Mouse (Mus musculus) lung, postnatal 0 days (tissue): Measurements from ENCODE around the gene Lmod1. TPM values are rescaled to one million over a fixed set of nuclear protein-coding genes. Genes with fewer than 3 reads are reported as not detected.

ENCODE experiments used
- ATAC-seq: fragments of 200-750 bp; cut with Nextera tagmentation; 2 replicates; pipeline ENCODE4 v1.8.0; 2017; ENCODE audit warnings: moderate library complexity
- DNase-seq: peaks from one replicate; pipeline ENCODE4 v3.0.0-alpha.2; 2016; ENCODE audit warnings: low spot score
- H3K27ac ChIP-seq: fragments of 300-500 bp; sonication (generic); 2 replicates; pipeline ENCODE4 v1.5.1; 2014; ENCODE audit warnings: antibody characterized with exemption, mild to moderate bottlenecking, low read length, mixed read lengths
- H3K27me3 ChIP-seq: fragments of 300-500 bp; sonication (generic); replicated peaks from 2 replicates; pipeline ENCODE4 v1.6.1; 2014; ENCODE audit warnings: low read length, mixed read lengths; ENCODE audit not compliant: insufficient read depth
- H3K36me3 ChIP-seq: fragments of 300-500 bp; sonication (generic); 2 replicates; pipeline ENCODE4 v1.6.1; 2014; ENCODE audit warnings: low read length, mixed read lengths; ENCODE audit not compliant: insufficient read depth
- H3K4me1 ChIP-seq: fragments of 300-500 bp; sonication (generic); 2 replicates; pipeline ENCODE4 v1.6.1; 2014; ENCODE audit warnings: antibody characterized with exemption, low read depth, low read length, mixed read lengths; ENCODE audit not compliant: insufficient read depth
- H3K4me2 ChIP-seq: fragments of 300-500 bp; sonication (generic); replicated peaks from 2 replicates; pipeline ENCODE4 v1.6.1; 2014; ENCODE audit warnings: low read depth, mild to moderate bottlenecking, low read length, moderate library complexity, mixed read lengths
- H3K4me3 ChIP-seq: fragments of 300-500 bp; sonication (generic); 2 replicates; pipeline ENCODE4 v1.5.1; 2014; ENCODE audit warnings: low read depth, low read length
- H3K9ac ChIP-seq: fragments of 300-500 bp; sonication (generic); replicated peaks from 2 replicates; pipeline ENCODE4 v1.6.1; 2014; ENCODE audit warnings: low read depth, mild to moderate bottlenecking
- H3K9me3 ChIP-seq: fragments of 300-500 bp; sonication (generic); 2 replicates; pipeline ENCODE4 v1.6.1; 2016; ENCODE audit warnings: low read length, mixed read lengths
- CTCF ChIP-seq: IDR thresholded peaks from 2 replicates; pipeline ENCODE4 v1.5.1; 2016; ENCODE audit warnings: antibody characterized with exemption, mild to moderate bottlenecking
- EP300 ChIP-seq: IDR thresholded peaks from 2 replicates; pipeline ENCODE4 v1.6.1; 2016; ENCODE audit warnings: antibody characterized with exemption, mild to moderate bottlenecking, control low read depth
- WGBS: fragments of 180-500 bp; shearing (Covaris S2); extraction: QIAGEN DNeasy Blood & Tissue Kit; methylation state at CpG from one replicate; pipeline ENCODE4 v1.1.7; 2014; 5-methylcytosine and 5-hydroxymethylcytosine counted together
- polyA plus RNA-seq: library from polyadenylated mRNA; unstranded; fragments of >200 nt; fragmentation: Nextera tagmentation; extraction: Ambion mirVana; gene quantifications from 2 replicates; pipeline ENCODE4 v1.2.1, GENCODE M21; 2015

Gene Lmod1
- polyA plus RNA-seq, 1 experiment from 2014 or later, result 2.6 TPM

DNA sequence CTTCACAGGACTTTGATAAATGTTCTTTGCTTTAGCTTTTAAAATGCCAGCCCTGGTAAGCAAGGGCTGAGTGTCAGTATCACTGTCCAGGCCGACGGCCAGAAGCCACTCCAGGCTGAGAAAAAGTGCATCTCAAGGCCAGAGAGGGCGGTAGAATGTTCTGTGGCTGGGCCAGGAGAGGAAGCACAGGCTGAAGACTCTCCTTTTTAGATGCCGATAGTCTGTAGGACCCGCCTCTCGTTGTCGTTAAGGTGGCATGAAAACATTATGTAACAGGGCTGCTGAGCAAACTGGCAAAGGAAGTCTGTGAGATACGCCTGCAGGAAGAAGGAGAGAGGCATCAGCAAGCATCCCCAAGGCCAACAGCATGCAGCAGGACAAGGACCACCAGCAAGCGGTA is 60.6 kb downstream of the Lmod1 start:
- Histone ChIP-seq H3K9ac (no peak overlapping the region), H3K36me3 (peaks cover 42% of the 10 kb centered on the region; the same call in 1 of the 2 replicates), H3K4me2 (no peak overlapping the region), H3K9me3 (no peaks in the 10 kb centered on the region), H3K27ac (no peak overlapping the region), H3K4me3 (no peak overlapping the region), H3K27me3 (no peaks in the 10 kb centered on the region), H3K4me1 (no peaks in the 10 kb centered on the region)
- no peak for ATAC-seq
- no peak for DNase-seq
- WGBS, result 86% methylated on average over 9 of the region's 9 CpGs
- no peak for TF ChIP-seq CTCF
- no peak for TF ChIP-seq EP300

DNA sequence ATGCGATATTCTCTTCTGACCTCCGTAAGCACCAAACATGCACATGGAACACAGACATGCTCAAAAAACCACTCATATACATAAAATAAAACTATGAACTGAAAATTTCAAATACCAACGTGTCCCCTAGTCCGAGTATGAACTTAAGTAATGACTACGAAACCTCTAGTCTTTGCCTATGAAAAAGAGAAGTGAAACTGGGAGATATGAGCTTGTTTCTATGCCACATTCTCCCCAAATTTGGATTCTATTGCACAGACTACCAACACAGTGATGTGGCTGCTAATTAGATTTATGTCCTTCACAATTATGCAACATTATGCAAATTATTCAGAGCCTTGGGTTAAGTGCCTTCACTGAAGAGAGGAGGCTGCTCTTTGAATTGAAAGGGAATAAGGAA is 74.9 kb downstream of the Lmod1 start:
- DNase-seq, result no peak
- Histone ChIP-seq H3K9me3 (no peaks in the 10 kb centered on the region), H3K4me2 (no peak overlapping the region), H3K9ac (no peak overlapping the region), H3K27ac (no peak overlapping the region), H3K36me3 (peaks cover 22% of the 10 kb centered on the region; the same call in 1 of the 2 replicates), H3K4me3 (no peak overlapping the region), H3K27me3 (no peaks in the 10 kb centered on the region), H3K4me1 (no peaks in the 10 kb centered on the region)
- WGBS, result 93% methylated on average over 5 of the region's 5 CpGs
- TF ChIP-seq EP300, result no peak
- no peak for TF ChIP-seq CTCF
- no peak for ATAC-seq

DNA sequence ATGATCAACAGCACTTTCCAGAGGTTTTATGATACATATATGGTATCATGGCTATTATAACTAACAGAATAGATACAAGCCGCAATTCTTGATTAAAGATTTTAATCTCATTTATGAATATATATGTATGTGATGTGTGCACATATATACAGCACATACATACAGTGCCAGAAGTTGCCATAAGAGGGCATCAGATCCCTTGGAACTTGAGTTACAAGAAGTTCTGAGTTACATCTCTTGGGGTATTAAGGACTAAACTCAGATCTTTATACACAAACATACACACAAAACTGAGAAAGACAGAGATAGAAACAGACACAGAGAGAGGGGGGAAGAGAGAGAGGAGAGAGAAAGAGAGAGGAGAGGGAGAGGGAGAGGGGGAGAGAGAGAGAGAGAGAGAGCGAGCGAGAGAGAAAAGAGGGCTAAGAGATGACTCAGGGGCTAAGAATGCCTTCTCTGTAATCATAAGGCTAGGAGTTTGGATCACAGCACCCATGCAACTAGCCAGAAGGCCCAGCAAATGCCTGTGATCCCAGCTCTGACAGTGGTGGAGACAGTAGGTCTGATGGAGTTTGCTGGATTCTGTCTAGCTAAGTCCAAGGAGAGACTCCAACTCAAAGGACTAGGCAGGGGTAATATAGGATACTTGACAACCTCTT is 77.0 kb downstream of the Lmod1 start:
- peaks cover 33% of the 10 kb centered on the region; the same call in 1 of the 2 replicates for H3K36me3 ChIP-seq
- H3K4me3 ChIP-seq, result no peak overlapping the region
- ATAC-seq, result no peak
- peak; percentile 21 for DNase-seq
- no peaks in the 10 kb centered on the region for H3K27me3 ChIP-seq
- peak; percentile 44 for TF ChIP-seq CTCF
- TF ChIP-seq EP300, result no peak
- H3K9me3 ChIP-seq, result no peaks in the 10 kb centered on the region
- H3K9ac ChIP-seq, result no peak overlapping the region
- H3K4me2 ChIP-seq, result no peak overlapping the region
- no peaks in the 10 kb centered on the region for H3K4me1 ChIP-seq
- no peak overlapping the region for H3K27ac ChIP-seq
- WGBS, result 93% methylated on average over 3 of the region's 3 CpGs

DNA sequence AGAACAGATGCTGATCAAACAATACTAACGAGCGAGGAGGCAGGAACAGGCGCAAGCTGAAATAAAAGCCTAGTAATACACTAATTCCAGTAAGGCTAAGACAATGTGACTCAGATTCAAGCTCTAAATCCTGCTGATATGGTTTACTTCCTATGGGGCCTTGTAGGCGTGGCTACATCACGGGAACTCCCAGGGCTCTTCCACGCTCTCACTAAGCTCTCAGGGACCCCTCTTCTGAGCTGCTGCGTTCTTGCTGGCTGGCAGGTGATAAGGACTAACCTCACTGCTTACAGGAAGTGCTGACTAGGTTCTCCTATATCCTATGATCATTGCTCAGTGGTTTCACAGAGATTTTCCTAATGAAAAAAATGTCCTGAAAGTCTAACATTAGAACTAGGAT is 80.7 kb downstream of the Lmod1 start:
- DNase-seq (no peak), ATAC-seq (no peak)
- Histone ChIP-seq H3K4me2 (no peak overlapping the region), H3K27me3 (no peaks in the 10 kb centered on the region), H3K27ac (no peak overlapping the region), H3K4me1 (no peaks in the 10 kb centered on the region), H3K4me3 (no peak overlapping the region), H3K9me3 (no peaks in the 10 kb centered on the region), H3K36me3 (peaks cover 28% of the 10 kb centered on the region; the same call in 1 of the 2 replicates), H3K9ac (no peak overlapping the region)
- TF ChIP-seq CTCF (no peak), EP300 (no peak)
- WGBS, result 76% methylated on average over 7 of the region's 7 CpGs

DNA sequence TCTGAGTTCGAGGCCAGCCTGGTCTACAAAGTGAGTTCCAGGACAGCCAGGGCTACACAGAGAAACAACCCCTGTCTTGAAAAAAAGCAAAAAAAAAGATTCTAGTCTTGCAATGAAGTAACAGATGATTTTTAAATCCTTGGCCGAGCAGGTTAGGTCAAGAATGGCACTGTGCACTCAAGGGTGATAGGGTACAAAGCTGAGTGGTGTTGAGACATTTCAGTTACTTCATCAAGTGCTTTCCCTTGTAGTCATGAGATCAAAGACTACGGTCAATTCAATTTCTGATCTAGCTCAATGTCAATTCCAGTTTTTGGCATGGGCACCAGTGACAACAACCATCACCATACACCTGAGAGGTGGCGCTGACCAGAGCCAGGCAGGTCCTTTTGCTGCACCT is 84.4 kb downstream of the Lmod1 start:
- TF ChIP-seq CTCF, result no peak
- no peak overlapping the region for H3K4me2 ChIP-seq
- H3K36me3 ChIP-seq, result peaks cover 19% of the 10 kb centered on the region; the same call in 1 of the 2 replicates
- H3K9ac ChIP-seq, result no peak overlapping the region
- DNase-seq (no peak), ATAC-seq (no peak)
- H3K9me3 ChIP-seq, result no peaks in the 10 kb centered on the region
- peaks cover 6% of the 10 kb centered on the region; the same call in 1 of the 2 replicates for H3K4me1 ChIP-seq
- no peak overlapping the region for H3K27ac ChIP-seq
- H3K4me3 ChIP-seq, result no peak overlapping the region
- H3K27me3 ChIP-seq, result no peaks in the 10 kb centered on the region
- WGBS, result 93% methylated on average over 4 of the region's 4 CpGs

DNA sequence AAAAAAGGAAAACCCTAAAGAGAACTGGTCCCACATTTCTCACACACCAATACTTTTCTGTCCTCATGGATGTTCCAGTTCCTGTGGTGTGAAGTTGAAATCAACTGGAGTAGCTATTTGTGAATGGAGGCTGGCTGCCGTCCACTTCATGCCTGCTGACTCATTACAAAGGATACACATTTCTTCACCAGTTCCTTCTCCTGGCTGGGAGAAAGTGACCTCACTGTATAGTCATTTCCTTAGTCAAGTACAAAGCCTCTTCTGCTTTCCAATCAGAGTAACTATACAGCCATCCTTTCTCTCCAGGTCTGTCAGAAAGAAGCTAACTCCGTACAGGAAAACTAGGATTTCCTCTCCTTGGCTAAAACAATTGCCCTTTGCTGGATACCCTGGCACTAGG is 86.4 kb downstream of the Lmod1 start:
- peak overlapping the region; percentile 62 for H3K27ac ChIP-seq
- peaks cover 14% of the 10 kb centered on the region; the same call in 1 of the 2 replicates for H3K36me3 ChIP-seq
- TF ChIP-seq CTCF (no peak), EP300 (peak; percentile 84)
- ATAC-seq (peak; percentile 98), DNase-seq (peak; percentile 95)
- WGBS, result 17% methylated on average over 2 of the region's 2 CpGs
- no peak overlapping the region for H3K9ac ChIP-seq
- no peaks in the 10 kb centered on the region for H3K27me3 ChIP-seq
- peaks cover 6% of the 10 kb centered on the region; the same call in 1 of the 2 replicates for H3K4me1 ChIP-seq
- H3K4me3 ChIP-seq, result no peak overlapping the region
- no peaks in the 10 kb centered on the region for H3K9me3 ChIP-seq
- H3K4me2 ChIP-seq, result no peak overlapping the region

DNA sequence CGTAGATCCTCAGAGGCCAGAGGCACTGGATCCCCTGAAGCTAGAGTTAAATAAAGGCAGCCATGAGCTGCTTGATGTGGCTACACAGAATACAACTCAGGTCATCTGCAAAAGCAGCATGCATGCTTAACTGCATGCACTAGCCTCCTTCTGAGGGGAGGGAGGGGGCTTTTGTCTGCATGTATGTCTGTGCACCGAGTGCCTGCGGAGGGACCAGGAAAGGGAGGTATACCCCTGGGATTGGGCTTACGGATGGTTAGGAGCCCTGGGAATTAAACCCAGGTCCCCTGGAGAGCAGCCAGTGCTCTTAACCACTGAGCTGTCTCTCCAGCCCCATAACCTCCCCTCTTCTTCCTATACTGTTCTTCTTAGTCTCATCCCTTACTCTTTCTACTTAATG is 87.5 kb downstream of the Lmod1 start:
- ATAC-seq, result no peak
- no peak overlapping the region for H3K27ac ChIP-seq
- TF ChIP-seq EP300, result no peak
- no peak for TF ChIP-seq CTCF

More for the DNA sequence above, 87.5 kb downstream of the Lmod1 start:
- Histone ChIP-seq H3K27me3 (no peaks in the 10 kb centered on the region), H3K9ac (no peak overlapping the region), H3K4me1 (peaks cover 6% of the 10 kb centered on the region; the same call in 1 of the 2 replicates), H3K9me3 (no peaks in the 10 kb centered on the region), H3K4me3 (no peak overlapping the region), H3K4me2 (no peak overlapping the region), H3K36me3 (peaks cover 17% of the 10 kb centered on the region; the same call in 1 of the 2 replicates)
- no peak for DNase-seq
- 73% methylated on average over 4 of the region's 4 CpGs for WGBS
